Mouse (Mus musculus) CD4-positive, CD25-positive, alpha-beta regulatory T cell, adult 4 months (primary cell): ENCODE results near the gene Vav3. TPM values are rescaled to one million over a fixed set of nuclear protein-coding genes. Genes with fewer than 3 reads are reported as not detected.

ENCODE experiments used
- ATAC-seq: one replicate; pipeline ENCODE4 v1.8.0; 2017
- polyA plus RNA-seq, 2 experiments: library from polyadenylated mRNA; unstranded; fragments of 100-300 nt; shearing (Covaris generic); gene quantifications; one replicate each; pipeline ENCODE4 v1.2.1; 2017

Vav3 gene
- polyA plus RNA-seq, 2 experiments from 2014 or later: 10.1 to 13.1 TPM

DNA sequence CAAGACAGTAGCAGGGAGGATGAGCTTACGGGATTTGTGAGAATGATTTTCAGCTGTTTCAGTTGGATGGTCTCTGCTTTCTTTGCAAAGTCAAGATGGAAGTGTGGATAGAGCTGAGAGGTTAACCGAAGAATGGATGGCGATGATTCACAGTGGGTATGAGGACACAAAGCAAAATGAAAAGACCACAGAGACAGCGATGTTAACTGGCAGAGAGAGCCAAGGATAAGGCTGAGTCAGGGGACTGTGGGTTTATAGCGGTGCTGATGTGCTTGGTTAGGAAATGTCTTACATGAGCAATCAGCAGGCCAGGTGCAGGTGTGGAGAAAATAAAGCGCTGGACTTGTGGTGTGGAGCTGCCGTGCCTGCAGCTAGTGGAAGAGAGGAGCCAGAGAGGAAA lies 371.3 kb downstream of the Vav3 start:
- no peak for ATAC-seq

DNA sequence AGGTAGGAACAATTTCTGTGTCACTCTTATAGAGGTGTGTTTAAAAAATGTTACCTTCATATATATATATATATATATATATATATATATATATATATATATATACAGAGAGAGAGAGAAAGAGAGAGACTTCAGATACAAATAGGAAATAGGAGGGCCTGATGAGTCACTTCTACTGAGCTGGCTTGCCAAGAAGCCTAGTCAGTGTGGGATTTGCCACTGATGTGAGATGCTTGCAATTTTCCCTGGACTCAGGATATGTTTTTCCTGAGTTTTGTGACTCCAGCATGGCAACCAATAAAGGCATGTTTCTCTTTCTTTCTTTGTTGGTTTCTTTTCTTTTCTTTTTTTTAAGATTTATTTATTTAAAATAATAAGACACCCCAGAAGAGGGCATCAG lies 374.0 kb downstream of the Vav3 start:
- no peak for ATAC-seq

DNA sequence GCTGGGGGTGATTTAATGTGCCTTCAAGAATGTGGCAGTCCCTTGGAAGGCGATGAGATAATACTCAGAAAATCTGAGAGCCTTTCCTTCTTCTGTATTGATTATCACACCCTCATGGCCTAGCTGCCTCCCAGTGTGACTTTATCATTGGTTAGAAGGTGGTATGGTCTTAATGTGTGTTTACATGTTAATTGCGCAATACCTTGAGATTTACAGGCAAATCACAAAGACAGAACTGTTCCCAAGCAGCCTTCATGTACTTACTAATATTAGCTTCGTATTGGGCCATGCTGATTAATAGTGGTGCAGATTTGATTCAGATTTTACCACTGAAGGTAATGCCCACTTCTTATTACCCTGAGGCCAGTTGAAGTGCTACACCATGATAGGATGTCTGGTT lies 381.3 kb downstream of the Vav3 start:
- no peak for ATAC-seq

DNA sequence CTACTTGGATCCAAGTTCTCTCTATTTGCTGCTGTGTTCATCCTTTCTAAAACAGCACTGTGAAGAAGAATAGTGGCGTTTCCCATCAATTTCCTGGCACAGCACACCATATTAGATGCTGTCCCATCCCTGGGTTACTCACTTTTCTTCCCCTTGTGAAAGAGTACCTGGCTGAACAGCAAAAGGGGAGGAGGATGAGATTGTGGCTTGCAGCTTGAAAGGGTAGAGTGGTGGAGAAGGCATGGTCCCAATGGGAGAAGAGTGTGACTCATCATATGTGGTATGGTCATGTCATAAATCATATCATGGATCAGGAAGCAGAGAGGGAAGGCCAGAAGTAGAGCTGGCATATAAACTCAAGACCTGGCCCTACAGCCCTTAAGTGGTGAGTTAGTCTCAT lies 386.3 kb downstream of the Vav3 start:
- ATAC-seq: no peak

DNA sequence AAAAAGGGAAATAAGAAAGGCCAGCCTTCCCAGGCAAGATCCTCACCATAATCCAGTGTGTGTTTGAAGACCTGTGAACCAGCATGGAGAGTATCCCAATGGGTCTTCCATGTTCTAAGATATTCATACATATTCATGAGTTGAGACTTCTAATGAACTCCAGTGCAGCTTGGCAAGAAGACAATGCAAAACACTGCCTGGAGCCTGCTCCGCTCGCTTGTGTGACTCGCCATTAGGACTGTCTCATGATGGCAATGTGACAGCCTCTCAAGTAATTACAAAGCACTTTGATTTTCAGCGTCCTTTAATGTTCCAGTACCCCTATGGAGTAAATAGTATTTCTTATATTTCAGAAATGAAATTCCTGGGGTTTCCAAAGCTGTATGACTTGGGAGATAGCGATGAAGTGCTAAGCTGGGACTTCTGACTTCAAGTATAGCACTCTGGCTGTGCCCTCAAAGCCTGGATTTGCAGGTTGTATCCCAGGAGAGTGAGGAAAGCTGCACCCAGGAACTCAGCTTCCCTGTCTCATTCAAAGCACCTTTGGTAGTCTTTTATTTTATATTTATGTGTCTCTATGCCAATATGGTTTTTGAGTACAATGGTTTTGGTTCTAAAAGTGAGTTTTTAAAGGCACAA lies 391.3 kb downstream of the Vav3 start:
- ATAC-seq: no peak

DNA sequence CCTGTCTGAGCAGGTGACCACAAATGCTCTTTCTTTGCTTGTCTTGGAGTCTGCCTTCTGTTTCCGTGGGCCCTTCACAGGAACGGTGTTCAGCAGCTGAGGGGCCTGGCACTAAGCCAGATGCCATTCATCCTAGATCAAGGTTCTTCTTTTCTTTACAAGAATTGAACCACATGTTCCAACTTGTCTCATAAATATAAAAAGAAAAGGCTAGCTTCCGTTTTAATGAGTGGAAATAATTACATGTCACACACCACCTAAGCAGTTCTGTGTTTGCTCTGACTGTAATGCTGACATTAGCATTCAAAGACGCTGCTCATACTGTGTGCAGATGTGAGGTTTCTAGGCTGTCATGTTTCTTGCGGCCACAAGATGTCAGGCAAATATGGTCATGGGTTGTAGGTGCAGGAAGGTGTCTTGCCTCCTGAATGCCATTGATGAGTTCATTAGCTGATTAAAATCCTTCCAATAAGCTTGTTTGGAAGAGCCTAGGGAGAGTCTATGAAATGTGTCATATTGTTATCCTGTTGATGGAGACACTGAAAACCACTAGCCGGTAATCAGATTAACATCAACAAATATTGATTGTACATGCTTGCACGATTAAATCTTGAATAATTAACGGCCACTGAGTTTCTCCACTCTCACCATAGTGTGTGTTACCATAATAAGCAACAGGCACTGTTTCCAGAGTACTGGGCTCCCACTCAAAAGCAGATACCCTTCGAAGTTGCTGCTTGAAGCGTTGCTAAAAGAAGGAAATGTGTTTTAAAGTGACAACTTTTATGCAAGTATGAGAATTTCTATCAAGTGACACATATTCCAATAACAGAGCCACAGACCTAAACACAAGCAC lies 392.1 kb downstream of the Vav3 start:
- ATAC-seq: peak; percentile 83

Other genes starting within 250 kb of the Vav3 start
- 10 to 100 TPM; 14.0 to 16.8 TPM for gene Slc25a24, start 217.5 kb upstream of the Vav3 start, polyA plus RNA-seq